Mouse (Mus musculus) heart, postnatal 0 days (tissue): ENCODE measurements around the gene Susd4. TPM values are rescaled to one million over a fixed set of nuclear protein-coding genes. Genes with fewer than 3 reads are reported as not detected.

Source experiments
- ATAC-seq: fragments of 200-750 bp; cut with Nextera tagmentation; 2 replicates; pipeline ENCODE4 v1.8.0; 2017; ENCODE audit warnings: low read depth, moderate number of reproducible peaks, moderate library complexity; ENCODE audit not compliant: insufficient read depth
- DNase-seq: peaks from one replicate; pipeline ENCODE4 v3.0.0-alpha.2; 2016; ENCODE audit warnings: low spot score
- H3K27ac ChIP-seq: fragments of 300-500 bp; sonication (generic); 2 replicates; pipeline ENCODE4 v1.5.1; 2014; ENCODE audit warnings: low read depth, mild to moderate bottlenecking
- H3K27me3 ChIP-seq: fragments of 300-500 bp; sonication (generic); 2 replicates; pipeline ENCODE4 v1.6.1; 2014; ENCODE audit warnings: low read length, mixed read lengths; ENCODE audit not compliant: control insufficient read depth, insufficient read depth
- H3K36me3 ChIP-seq: fragments of 300-500 bp; sonication (generic); replicated peaks from 2 replicates; pipeline ENCODE4 v1.6.1; 2014; ENCODE audit warnings: low read length, mixed read lengths; ENCODE audit not compliant: control insufficient read depth, insufficient read depth
- H3K4me1 ChIP-seq: fragments of 300-500 bp; sonication (generic); 2 replicates; pipeline ENCODE4 v1.6.1; 2014; ENCODE audit warnings: antibody characterized with exemption; ENCODE audit not compliant: control insufficient read depth, insufficient read depth
- H3K4me2 ChIP-seq: fragments of 300-500 bp; sonication (generic); 2 replicates; pipeline ENCODE4 v1.6.1; 2014; ENCODE audit warnings: low read depth, mild to moderate bottlenecking, low read length, moderate library complexity
- H3K4me3 ChIP-seq: fragments of 300-500 bp; sonication (generic); 2 replicates; pipeline ENCODE4 v1.5.1; 2014; ENCODE audit warnings: low read depth, low read length
- H3K9ac ChIP-seq: fragments of 300-500 bp; sonication (generic); replicated peaks from 2 replicates; pipeline ENCODE4 v1.6.1; 2014; ENCODE audit warnings: low read depth, low read length, mixed read lengths
- H3K9me3 ChIP-seq: fragments of 300-500 bp; sonication (generic); replicated peaks from 2 replicates; pipeline ENCODE4 v1.6.1; 2016; ENCODE audit warnings: low read length; ENCODE audit not compliant: control insufficient read depth
- CTCF ChIP-seq: IDR thresholded peaks from 2 replicates; pipeline ENCODE4 v1.5.1; 2016; ENCODE audit warnings: antibody characterized with exemption, control low read depth, low read depth
- EP300 ChIP-seq: IDR thresholded peaks from 2 replicates; pipeline ENCODE4 v1.6.1; 2016; ENCODE audit warnings: antibody characterized with exemption, low read depth
- WGBS: fragments of 180-500 bp; shearing (Covaris S2); extraction: QIAGEN DNeasy Blood & Tissue Kit; methylation state at CpG from one replicate; pipeline ENCODE4 v1.1.7; 2014; 5-methylcytosine and 5-hydroxymethylcytosine counted together
- polyA plus RNA-seq: library from polyadenylated mRNA; unstranded; fragments of >200 nt; fragmentation: Nextera tagmentation; extraction: Ambion mirVana; gene quantifications from 2 replicates; pipeline ENCODE4 v1.2.1, GENCODE M21; 2015
- total RNA-seq: library from RNA; depleted of rRNA; stranded (reverse); fragments of >200 nt; gene quantifications from 2 replicates; pipeline ENCODE4 v1.2.3, GENCODE M21; 2014; ENCODE audit warnings: low replicate concordance

Susd4 gene
- total and polyA plus RNA-seq, 2 experiments from 2014 or later: 1.8 to 6.4 TPM

- no peaks in the 10 kb centered on the region for H3K4me1 ChIP-seq
- no peaks in the 10 kb centered on the region for H3K27me3 ChIP-seq
- ATAC-seq (no peak), DNase-seq (no peak)
- no peak overlapping the region for H3K9ac ChIP-seq
- no peak overlapping the region for H3K4me3 ChIP-seq
- WGBS: 74% methylated on average over 2 of the region's 2 CpGs
- TF ChIP-seq CTCF: no peak
- TF ChIP-seq EP300: no peak
- no peaks in the 10 kb centered on the region for H3K36me3 ChIP-seq
- no peak overlapping the region for H3K27ac ChIP-seq
- H3K9me3 ChIP-seq: no peaks in the 10 kb centered on the region
- H3K4me2 ChIP-seq: no peak overlapping the region
Measured at GRCm38 (mm10) chr1:182801590-182801989, 37.9 kb downstream of the Susd4 start.

GRCm38 (mm10) chr1:182802891-182803290 lies 39.2 kb downstream of the Susd4 start:
- Histone ChIP-seq H3K4me1 (no peaks in the 10 kb centered on the region), H3K9ac (no peak overlapping the region), H3K27me3 (no peaks in the 10 kb centered on the region), H3K4me2 (no peak overlapping the region), H3K9me3 (no peaks in the 10 kb centered on the region), H3K36me3 (no peaks in the 10 kb centered on the region), H3K4me3 (no peak overlapping the region), H3K27ac (no peak overlapping the region)
- ATAC-seq (no peak), DNase-seq (no peak)
- TF ChIP-seq EP300 (no peak), CTCF (no peak)
- WGBS: 80% methylated on average over 15 of the region's 15 CpGs

DNA sequence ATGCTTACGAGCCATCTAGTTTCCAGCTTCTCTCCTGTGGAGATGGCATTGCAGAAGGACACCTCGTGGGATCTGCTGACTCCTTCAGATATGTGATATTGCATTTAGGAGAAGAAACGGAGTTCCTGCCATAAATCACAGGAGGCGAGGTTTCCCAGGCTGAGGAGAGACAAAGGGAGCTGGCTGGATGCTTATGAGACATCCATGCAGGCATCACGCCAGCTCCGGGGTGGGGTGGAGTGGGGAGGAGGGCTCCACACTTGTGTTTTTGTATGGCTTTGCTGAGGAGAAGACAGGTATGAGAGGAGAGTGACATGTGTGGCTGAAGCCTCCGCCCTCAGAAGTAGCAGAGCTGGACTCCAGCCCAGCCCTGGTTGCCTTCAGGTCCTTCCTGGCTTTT lies 50.3 kb downstream of the Susd4 start:
- DNase-seq (no peak), ATAC-seq (no peak)
- no peaks in the 10 kb centered on the region for H3K27me3 ChIP-seq
- no peak overlapping the region for H3K9ac ChIP-seq
- H3K36me3 ChIP-seq: no peaks in the 10 kb centered on the region
- H3K4me2 ChIP-seq: no peak overlapping the region
- WGBS: 36% methylated on average over 7 of the region's 7 CpGs
- no peak overlapping the region for H3K4me3 ChIP-seq
- H3K4me1 ChIP-seq: peaks cover 12% of the 10 kb centered on the region
- TF ChIP-seq CTCF (no peak), EP300 (no peak)
- H3K9me3 ChIP-seq: peaks cover 15% of the 10 kb centered on the region
- H3K27ac ChIP-seq: no peak overlapping the region

DNA sequence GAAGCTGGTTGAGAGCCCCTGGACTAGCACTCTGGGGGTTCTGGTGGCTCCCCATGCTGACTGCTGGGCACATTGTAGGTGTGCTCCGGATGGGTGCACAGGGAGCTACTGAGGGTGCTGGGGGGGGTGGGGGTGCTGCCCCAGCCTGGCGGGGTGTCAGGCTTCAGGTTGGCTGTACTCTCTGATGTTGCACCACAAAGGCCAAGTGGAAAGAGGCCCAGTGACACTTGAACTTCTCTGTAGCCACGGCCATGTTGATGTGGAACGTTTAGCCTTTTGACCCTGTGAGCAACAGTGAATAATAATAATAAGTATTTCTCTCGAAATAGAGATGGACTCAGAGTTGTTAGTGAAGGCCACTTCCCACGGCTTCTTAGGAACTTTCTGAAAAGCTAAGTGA lies 50.9 kb downstream of the Susd4 start:
- Histone ChIP-seq H3K4me1 (peaks cover 12% of the 10 kb centered on the region), H3K9ac (no peak overlapping the region), H3K9me3 (peaks cover 15% of the 10 kb centered on the region), H3K4me3 (no peak overlapping the region), H3K27ac (no peak overlapping the region), H3K36me3 (no peaks in the 10 kb centered on the region), H3K4me2 (no peak overlapping the region), H3K27me3 (no peaks in the 10 kb centered on the region)
- TF ChIP-seq EP300 (no peak), CTCF (no peak)
- 81% methylated on average over 6 of the region's 6 CpGs for WGBS
- no peak for ATAC-seq
- no peak for DNase-seq

DNA sequence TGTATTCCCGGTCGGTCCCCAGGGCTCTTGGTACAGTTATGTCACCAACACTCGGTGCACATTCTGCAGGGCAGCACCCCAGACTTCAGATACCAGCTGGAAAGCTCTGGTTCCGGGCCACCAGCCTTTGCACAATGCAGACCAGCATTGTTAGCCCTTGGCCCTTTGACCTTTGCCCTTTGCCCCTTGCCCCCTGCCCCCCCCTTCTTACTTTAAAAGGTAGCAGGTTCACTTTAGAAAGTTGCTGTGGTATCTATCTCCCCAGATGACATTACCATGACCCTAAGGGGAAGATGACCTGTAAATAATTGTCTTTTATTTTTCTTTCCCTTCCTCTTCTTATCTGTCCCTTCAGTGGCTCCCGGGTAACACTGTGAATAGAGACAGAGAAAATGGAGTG lies 53.4 kb downstream of the Susd4 start:
- no peaks in the 10 kb centered on the region for H3K27me3 ChIP-seq
- no peak for DNase-seq
- ATAC-seq: no peak
- H3K9me3 ChIP-seq: peaks cover 7% of the 10 kb centered on the region
- TF ChIP-seq CTCF (no peak), EP300 (no peak)
- H3K4me1 ChIP-seq: peaks cover 12% of the 10 kb centered on the region
- H3K36me3 ChIP-seq: no peaks in the 10 kb centered on the region
- no peak overlapping the region for H3K4me3 ChIP-seq
- no peak overlapping the region for H3K4me2 ChIP-seq
- no peak overlapping the region for H3K27ac ChIP-seq
- H3K9ac ChIP-seq: no peak overlapping the region
- WGBS: 45% methylated on average over 5 of the region's 5 CpGs

DNA sequence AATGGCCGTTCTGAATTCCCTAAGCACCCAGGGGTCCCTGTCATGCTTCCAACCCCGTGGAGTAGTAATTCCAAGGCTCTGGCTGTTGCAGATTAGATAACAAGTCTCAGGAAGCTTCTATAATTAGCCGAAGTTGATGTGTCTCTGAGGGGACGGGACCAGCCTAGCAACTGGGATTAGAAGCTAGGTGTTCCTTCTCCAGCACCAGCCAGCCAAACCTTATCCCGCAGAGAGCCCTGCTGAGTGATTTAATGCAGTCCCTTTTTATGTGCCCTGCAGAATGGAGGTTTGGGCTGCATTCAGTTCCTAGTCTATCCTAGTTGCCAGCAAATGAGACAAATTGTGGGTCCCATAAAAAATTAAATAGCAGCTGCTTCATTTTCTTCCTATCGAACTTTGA lies 54.0 kb downstream of the Susd4 start:
- Histone ChIP-seq H3K4me3 (no peak overlapping the region), H3K4me1 (peaks cover 12% of the 10 kb centered on the region), H3K36me3 (no peaks in the 10 kb centered on the region), H3K9me3 (peaks cover 2% of the 10 kb centered on the region), H3K4me2 (no peak overlapping the region), H3K27ac (no peak overlapping the region), H3K9ac (no peak overlapping the region), H3K27me3 (no peaks in the 10 kb centered on the region)
- TF ChIP-seq EP300 (no peak), CTCF (no peak)
- WGBS: 10% methylated on average over 6 of the region's 6 CpGs
- DNase-seq (peak; percentile 23), ATAC-seq (0 out of 2 replicates have a peak, but pooled peaks have one; percentile 17)
